Mouse (Mus musculus): ENCODE results near the gene E130218I03Rik. TPM values are rescaled to one million over a fixed set of nuclear protein-coding genes. Genes with fewer than 3 reads are reported as not detected.

Gene E130218I03Rik
- total RNA-seq (2021) = under 1 TPM; 0.69 to 0.73 TPM
- long read RNA-seq, experiment 1 = 0 reads
- long read RNA-seq, experiment 2 = 0 reads

DNA sequence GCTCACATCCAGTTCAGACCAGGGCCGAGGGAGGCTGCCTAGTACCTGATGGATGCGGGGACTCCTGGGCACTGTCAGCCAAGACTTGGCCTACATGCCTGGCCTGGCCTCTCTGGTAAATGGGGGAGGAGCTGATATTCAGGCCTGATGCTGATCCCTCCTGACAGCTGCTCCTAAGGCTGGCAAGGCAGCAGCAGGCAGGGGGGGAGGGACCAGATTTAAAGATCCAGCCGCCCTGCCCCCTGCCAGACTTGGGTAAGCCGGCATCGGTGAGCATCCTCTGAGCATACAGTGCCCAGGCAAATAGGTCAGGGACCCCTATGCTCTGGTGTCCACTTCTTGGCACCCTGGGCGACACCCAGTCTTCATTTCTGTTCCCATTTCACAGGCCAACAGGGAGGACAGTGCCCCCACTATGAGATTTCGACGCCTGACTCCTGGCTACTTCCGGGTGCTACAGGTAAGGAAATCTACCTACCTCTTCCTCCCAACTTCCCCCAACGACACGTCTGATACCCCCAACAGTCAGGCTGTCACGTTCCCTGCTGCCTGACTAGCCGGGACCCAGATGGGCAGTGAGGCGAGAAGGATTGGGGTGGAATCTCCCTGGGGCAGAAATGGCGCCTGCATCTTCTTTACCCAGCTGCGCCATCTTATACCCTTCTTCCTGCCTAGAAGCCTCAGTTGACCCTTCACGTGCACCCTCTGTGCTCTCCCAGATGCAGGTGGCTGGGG, at the start of gene E130218I03Rik:
Gene E130218I03Rik, plus strand, starts transcription at position 147 of the 735 bp plus-strand sequence.
- DNase-seq (ENCODE audit: low spot score) = no peak

DNA sequence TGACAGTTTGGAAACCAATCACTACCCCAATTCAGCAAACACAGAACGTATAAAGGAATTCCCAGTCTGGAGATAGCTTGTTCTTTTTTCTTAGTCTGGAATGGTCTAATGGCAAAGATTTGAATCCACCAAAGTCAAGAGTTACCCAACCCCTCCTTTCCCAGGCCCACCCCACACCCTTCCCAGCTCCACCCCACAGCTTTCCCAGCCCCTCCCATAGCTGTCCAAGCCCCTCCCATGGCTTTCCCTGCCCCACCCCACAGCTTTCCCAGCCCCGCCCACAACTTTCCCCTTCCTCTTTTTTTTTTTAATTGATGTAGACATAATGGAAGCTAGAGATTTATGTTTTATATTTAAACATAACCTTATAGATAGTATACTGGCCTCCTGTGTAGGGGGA, 44.1 kb upstream of the E130218I03Rik start:
- DNase-seq (ENCODE audit: low spot score) = no peak

DNA sequence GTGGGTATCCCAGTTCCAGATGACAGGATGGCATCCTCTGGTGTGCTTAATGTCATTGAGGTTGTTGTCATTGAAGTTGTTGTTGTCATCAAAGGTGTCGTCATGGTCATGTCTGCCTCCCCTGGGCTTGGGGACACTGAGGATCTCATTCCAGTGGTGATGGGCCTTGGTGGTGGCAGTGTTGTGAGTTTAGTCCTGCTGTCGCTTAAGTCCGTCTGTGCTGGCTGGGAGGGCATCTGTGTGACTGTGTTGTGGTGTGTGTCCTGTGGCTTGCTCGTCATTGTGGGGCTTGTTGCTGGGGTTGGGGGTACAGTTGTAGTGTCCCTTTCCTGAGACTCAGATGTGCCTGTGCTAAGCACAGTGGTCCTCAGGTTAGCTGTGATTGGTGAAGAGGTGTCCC, 40.6 kb upstream of the E130218I03Rik start, which contains the start of gene Gm7534:
Gene Gm7534, minus strand, starts transcription at position 101 of the 400 bp plus-strand sequence.
- DNase-seq (ENCODE audit: low spot score) = no peak

DNA sequence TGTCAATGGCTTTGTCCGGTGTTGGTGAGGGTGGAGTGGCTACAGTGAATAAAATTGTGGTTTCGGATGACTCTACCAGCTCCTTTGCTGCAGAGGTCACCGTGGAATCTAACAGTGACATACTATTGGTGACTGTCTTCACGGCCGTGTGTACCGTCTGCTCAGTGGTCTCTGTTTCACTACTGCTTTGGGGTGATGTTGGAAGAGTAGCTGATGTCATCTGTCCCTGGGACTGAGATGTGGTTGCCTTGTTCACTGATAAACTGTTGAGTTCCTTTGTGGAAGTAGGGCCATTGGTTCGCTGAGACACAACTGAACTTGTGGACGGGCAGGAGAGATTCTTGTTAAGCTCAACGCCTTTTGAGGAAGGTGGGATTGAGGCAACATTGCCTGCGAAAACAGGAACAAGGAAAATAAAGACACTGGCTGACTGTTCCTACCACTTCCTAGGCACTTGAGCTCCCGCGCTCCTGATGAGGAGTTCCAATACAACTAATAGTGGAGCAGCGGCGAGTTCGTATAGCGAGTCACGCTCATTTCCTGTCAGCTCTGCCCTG, 40.0 kb upstream of the E130218I03Rik start:
- no peak for DNase-seq (ENCODE audit: low spot score)

DNA sequence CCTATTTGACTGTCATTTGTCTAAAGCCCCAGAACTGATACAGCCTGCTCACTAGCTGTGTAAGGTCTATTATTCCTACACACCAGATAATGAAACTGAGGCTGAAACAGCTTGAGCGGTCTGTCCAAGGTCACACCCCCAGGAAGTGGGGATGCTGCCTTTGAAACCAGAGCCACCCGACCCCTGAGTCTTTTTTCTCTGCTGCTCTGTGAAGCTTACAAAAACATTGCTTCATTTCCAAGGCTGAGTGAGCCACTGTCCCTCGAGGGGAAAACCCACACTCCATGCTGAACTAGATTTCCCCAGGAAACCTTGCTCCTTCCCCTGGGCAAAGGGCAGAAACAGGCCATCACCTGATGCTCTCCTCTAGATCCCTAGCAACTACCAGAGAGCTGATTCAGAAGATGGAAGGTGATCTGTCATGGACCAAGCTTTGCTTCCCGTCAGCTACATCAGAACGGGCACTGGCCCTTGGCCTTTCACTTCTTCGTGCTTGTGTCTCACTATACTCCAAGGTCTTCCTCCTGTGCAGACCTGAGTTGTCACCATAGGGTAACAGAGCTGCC, 36.9 kb upstream of the E130218I03Rik start:
- no peak for DNase-seq (ENCODE audit: low spot score)

DNA sequence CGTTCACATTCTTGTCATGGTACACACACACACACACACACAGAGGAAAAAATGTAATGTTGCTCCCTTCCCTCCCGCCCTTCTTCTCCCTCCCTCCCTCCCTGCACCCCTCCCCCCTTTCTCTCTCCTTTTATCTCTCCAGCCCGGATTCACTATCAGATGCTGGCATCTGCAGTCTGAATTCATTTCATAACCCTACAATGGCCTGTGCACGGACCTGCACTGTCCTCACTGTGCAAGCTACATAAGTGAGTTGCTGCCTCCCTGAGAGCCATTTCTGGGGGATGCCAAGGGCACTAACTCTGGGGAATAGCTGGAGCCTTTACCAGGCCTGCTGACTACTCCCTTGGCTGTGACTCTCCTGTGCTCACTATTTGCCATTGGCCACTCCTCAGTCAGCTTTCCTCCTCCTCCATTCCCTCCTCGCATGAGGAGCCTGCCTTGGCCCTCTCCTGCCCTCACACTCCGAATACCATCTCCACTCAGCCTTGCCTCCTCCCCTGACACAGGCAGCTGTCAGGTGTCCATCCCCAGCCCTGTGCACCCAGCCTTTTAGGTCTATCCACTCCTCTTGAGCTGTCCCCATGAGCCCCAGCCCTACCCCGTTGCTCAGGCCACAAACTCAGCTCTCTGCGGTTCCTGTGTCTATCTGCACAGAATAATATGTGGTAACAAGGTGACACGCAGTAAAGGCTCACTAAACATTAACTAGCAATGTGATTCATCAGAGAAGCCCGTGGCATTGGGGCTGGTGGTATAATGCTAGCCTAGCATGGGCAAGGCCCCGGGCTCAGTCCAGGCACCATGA, 20.5 kb upstream of the E130218I03Rik start:
- DNase-seq (ENCODE audit: low spot score) = no peak

DNA sequence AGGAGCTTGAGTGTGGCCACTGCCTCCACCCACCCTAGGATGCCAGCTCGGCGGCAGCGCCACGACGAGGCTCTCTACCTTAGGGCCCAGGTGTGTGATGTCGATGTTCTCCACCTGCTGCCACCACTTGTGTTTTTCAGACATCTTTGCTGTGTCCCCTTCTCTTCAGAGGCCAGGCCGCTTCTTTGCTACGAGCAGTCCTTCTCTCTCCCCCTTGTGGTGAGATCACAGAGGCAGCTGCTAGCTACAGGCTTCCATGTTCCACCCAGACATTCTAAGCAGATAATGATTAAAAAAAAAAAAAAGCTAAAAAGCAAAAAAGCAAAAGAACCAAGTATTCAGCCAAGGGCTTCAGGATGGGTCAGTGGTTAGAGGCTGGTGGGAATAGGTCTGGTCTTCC, 16.3 kb upstream of the E130218I03Rik start, which contains the start of gene Catsper4:
Gene Catsper4, minus strand, starts transcription at position 190 of the 400 bp plus-strand sequence.
- no peak for DNase-seq (ENCODE audit: low spot score)

DNA sequence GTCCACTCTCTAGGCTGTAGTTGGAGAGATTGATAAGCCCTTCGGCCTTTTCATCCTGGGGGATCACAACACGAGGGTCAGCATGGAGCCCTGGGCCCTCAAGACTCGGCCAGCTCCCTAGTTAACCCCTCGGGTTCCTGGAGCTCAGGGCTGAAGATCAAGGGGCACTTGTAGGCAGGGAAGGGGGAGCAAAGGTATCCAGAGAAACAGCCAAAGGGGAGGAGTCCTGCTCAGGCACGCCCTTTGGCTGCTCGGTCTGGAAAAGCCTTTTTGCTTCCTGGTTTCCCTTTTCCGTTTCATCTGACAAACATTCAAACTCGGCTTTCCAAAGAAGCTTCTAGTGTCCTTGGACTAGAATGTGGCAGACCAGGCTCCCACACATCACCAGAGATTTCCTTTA, 13.0 kb upstream of the E130218I03Rik start:
- DNase-seq (ENCODE audit: low spot score) = no peak

DNA sequence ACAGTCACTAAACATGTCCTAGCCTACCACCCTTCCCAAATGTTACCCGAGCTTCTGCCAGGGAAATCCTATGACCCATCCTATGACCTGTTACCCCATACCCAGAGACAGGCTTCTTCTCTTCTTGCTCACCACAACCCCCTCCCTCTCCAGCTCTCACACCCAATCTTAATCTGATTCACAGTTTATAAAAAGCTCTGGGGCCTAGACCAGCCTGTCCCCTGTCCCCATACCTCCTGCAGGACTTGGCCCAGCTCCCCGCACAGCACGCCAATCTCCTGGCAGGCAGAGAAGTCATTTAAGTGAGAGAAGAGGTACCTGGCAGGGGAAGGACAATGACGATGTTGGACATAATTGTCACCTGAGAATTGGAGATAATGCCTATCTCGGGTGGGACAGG, 8.6 kb upstream of the E130218I03Rik start:
- DNase-seq (ENCODE audit: low spot score) = peak; percentile 85

DNA sequence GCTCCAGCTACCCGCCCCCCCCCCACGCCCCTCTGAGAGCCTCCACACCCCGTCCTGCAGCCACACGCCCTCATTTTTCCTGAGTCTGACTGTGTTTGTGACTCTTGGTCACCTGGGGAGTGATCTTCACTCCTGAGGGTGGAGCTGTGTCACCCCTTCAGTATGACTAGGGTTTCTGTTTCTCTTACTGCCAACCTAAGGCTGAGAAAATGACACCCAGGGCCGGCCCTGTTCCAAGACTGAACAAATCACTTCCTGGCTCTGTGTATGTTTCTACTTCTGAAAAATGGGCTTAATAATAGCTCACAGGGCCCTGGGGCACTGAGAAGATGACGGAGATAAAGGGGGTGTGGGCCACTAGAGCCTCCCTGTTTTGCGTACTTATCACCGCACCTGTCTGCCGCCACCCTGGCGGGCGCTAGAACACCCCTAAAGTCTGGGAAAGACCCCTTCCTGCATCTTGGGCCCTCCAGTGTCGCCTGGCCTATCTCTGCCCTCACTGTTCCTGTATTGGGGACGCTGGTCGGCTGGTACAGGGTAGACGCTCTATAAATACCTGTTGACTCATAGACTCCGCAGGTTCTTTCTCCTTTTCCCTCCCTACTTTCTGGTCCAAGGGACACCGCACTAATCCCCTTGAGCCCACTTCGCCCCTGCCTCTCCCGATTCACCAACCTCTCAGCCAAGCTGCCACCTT, 5.7 kb upstream of the E130218I03Rik start:
- peak; percentile 75 for DNase-seq (ENCODE audit: low spot score)

DNA sequence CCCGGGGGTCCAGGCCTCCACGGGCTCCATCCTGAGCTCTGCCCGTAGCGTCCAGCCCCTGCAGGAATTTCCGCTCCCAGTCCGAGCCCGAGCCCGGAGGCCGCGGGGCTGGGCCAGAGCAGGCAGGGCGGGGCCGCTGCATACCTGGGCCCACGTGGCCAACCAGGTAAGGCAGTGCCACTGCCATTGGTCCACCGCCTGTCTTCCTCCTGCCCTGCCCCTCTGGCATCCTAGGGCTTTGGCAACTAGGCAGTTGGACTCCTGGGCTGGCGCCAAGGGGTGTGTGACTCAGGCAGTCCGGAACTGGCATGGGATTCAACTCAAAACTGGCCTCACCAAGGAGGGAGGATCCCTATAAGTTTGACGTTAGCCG, 5.2 kb upstream of the E130218I03Rik start, which contains the start of gene Cnksr1:
Gene Cnksr1, minus strand, starts transcription at position 121 of the 373 bp plus-strand sequence.
- DNase-seq (ENCODE audit: low spot score) = peak; percentile 90

DNA sequence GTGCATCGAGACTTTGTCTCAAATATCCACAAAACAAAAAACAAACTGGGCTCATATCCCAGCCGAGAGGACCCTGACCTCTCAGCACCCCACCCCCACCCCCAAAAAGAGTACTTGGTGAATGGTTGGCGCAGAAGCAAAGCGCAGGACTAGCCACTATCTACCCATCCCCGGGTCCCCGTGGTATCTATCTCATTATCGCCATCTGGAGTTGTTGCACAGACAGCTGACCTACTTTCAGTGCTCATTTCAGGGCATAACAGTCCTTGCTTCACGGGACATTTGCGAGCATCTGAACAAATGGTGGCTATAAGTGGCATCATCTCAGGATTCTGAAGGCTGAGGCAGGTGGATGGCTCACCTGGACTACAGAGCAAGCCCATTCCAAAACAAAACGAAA, 4.8 kb upstream of the E130218I03Rik start:
- DNase-seq (ENCODE audit: low spot score) = no peak

DNA sequence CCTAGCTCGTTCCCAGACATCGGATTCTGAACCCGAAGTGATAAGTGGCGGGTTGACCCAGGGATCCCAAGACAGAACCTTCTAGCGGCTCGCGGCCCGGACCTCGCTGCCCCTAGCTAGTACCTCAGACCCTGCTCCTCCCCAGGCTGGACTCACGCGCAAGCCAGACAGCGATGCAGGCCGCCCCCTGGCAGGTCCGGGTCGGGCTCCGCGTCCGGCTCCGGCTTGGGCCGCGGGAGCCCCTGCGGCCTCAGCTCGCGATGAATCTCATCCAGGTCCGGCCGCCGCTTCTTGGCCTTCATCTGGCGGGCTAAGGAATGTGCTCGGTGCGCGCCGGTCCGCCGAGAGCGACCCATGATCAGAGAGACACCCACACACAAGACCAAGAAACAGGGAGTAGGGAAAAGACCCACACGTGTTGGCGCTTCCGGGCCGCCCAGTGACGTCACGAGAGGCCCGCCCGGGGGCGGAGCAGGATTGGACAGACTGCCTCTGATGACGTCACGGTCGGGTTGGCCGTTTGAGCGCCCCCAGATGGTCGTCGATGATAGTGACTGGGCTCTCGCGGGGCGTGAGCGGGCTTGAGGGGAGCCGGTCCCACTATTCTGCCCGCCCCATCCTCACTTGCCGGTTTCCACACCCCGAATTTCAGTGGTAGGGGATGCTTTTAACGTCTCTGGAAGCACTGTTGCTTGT, 1.8 kb downstream of the E130218I03Rik start, which contains the start of gene Zfp593:
Gene Zfp593, minus strand, starts transcription at position 445 of the 696 bp plus-strand sequence.
- peak; percentile 95 for DNase-seq (ENCODE audit: low spot score)

DNA sequence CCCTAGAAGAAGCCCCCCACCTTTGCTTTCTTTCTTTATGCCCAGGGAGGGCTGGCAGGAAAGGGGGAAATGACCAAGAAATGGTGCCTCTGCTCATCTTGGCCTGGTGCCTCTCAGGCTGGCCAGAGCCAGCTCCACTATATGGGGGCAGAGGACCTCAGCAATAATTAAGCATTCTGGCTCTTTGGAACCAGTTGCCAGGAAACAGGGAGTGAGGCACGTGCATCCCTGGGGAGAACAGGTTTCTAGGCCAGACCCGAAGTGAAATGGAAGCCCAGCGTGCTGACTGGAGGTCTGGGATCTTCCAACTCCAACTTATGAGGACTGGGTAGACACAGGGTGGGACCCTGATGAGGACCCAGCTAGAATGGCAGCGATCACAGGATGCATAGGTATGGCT, 2.8 kb downstream of the E130218I03Rik start:
- no peak for DNase-seq (ENCODE audit: low spot score)

DNA sequence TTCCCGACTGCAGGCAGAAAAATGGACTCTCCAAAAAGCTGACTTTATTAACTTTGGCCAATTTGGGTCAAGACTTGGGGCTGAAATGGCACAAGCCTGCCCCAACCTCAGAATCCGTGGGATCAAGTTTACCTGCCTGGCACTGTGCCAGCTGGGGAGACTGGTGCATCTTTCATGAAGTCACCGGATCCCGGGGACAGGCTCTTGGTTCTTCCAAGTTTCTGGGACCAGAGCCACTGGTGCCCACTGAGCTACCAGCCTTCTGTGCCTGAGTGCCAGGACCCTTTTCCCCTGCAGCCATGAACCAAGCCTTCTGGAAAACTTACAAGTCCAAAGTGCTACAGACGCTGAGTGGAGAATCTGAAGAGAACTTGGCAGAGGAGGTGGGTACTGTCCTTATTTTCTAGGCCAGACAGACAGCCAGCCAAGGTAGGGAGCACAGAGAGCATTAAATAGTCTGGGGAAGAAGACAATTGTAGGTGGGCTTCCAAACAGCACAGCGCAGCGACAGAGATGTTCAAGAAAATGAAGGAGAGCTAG, 3.3 kb downstream of the E130218I03Rik start, which contains the start of gene Gm30191:
Gene Gm30191, plus strand, starts transcription at position 217 of the 540 bp plus-strand sequence.
- DNase-seq (ENCODE audit: low spot score) = no peak

DNA sequence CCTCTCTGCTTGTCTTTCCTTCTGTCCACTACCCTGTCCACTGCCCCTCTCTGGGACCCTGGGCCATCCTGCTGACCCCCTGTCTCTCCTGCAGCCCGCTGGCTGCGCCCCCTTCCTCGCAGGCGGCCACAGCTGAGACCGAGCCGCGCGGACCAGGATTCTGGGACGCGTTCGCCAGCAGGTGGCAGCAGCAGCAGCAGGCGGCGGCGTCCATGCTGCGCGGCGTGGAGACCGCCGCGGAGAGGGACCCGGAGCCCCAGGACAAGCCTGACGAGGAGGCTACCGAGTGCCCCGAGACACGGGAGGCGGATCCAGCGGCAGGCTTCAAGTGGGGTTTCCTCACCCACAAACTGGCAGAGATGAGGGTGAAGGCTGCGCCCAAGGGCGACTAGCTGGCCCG, 6.2 kb downstream of the E130218I03Rik start:
- DNase-seq (ENCODE audit: low spot score) = peak; percentile 65

DNA sequence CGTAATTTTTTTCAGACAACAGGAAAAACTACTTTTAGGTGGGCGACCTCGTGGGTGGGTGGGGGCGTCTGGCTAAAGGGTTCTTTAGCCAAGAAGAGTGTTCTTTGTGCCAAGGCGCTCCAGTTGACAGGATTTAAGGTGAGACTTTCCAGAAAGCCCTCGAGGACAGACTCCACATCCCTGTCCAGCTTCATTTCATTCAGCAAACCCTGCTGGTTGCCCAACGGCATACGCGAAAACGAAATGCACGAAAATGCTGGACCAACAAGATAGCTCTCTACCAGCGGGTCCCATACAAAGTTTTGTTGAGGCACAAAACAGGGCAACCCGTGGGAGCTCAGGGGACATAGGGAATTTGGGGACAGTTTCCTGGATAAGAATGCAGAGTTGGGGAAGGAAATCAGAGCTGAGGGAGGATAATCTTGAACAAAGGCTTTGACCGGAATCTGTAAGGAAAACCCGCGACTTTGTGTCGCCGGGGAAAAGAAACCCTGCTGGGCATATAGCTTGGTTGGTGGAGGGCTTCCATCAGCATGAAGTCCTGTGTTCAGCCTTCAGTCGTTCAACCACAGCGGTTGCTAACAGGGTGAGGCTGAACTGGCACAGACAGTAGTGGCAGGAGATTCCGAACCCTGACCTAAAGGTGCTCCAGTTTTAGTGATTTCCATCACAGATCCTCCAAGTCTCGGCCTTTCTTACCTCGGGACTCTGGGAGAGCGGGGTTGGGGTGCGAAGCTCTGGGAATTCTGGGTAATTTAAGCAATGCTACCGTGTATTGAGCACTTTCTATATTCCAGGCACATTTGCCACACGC, 6.9 kb downstream of the E130218I03Rik start:
- DNase-seq (ENCODE audit: low spot score) = no peak

DNA sequence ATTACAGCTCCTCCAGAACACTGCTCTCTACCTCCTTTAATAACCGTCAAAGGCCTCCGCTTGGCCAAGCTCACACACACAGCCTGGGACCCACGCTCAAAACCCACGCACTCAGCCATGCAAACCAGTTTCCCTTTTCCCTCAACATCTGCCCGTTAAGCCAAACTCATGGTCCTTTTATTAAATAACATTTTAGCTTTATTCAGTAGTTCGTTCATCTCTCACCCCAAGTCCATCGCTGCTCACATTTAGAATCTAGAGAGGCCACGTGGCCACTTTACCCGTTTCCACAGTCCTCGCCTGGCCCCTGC, 7.4 kb downstream of the E130218I03Rik start:
- no peak for DNase-seq (ENCODE audit: low spot score)

Data from gastrocnemius, adult 18-20 months (tissue).